Mouse (Mus musculus) limb, embryonic 14.5 days (tissue): ENCODE measurements around the gene Ces2e. TPM values are rescaled to one million over a fixed set of nuclear protein-coding genes. Genes with fewer than 3 reads are reported as not detected.
"Not testable (repeated sequence)": the region's sequence is repeated elsewhere in the genome, so short reads cannot be mapped to it uniquely, and the experiment has no call there.

Experiments
- ATAC-seq: fragments of 200-750 bp; cut with Nextera tagmentation; 2 replicates; pipeline ENCODE4 v1.8.0; 2017; ENCODE audit warnings: low read depth, moderate number of reproducible peaks, moderate TSS enrichment; ENCODE audit not compliant: low FRiP score
- DNase-seq: peaks from one replicate; pipeline ENCODE4 v3.0.0-alpha.2; 2015; ENCODE audit warnings: low spot score
- H3K27ac ChIP-seq: fragments of 300-500 bp; sonication (generic); replicated peaks from 2 replicates; pipeline ENCODE4 v1.5.1; 2014; ENCODE audit warnings: low read depth, mild to moderate bottlenecking, low read length, moderate library complexity, mixed read lengths
- H3K27me3 ChIP-seq: fragments of 300-500 bp; sonication (generic); 2 replicates; pipeline ENCODE4 v1.6.1; 2014; ENCODE audit warnings: low read length, mixed read lengths; ENCODE audit not compliant: control insufficient read depth, insufficient read depth
- H3K36me3 ChIP-seq: fragments of 300-500 bp; sonication (generic); 2 replicates; pipeline ENCODE4 v1.6.1; 2014; ENCODE audit warnings: mild to moderate bottlenecking, low read length, moderate library complexity, mixed read lengths; ENCODE audit not compliant: control insufficient read depth, insufficient read depth
- H3K4me1 ChIP-seq: fragments of 300-500 bp; sonication (generic); 2 replicates; pipeline ENCODE4 v1.6.1; 2014; ENCODE audit warnings: antibody characterized with exemption, low read length, mixed read lengths; ENCODE audit not compliant: control insufficient read depth, insufficient read depth
- H3K4me2 ChIP-seq: fragments of 300-500 bp; sonication (generic); replicated peaks from 2 replicates; pipeline ENCODE4 v1.6.1; 2014; ENCODE audit warnings: low read depth, mild to moderate bottlenecking, low read length, moderate library complexity; ENCODE audit not compliant: severe bottlenecking
- H3K4me3 ChIP-seq: fragments of 300-500 bp; sonication (generic); replicated peaks from 2 replicates; pipeline ENCODE4 v1.5.1; 2014; ENCODE audit warnings: low read length
- H3K9ac ChIP-seq: fragments of 300-500 bp; sonication (generic); 2 replicates; pipeline ENCODE4 v1.6.1; 2014; ENCODE audit warnings: mild to moderate bottlenecking, low read depth, low read length, moderate library complexity; ENCODE audit not compliant: severe bottlenecking
- H3K9me3 ChIP-seq: fragments of 300-500 bp; sonication (generic); 2 replicates; pipeline ENCODE4 v1.6.1; 2016; ENCODE audit warnings: low read length; ENCODE audit not compliant: control insufficient read depth
- POLR2A ChIP-seq: fragments of 200-500 bp; IDR thresholded peaks from 2 replicates; pipeline ENCODE4 v1.8.0; 2012; ENCODE audit warnings: inconsistent platforms, mild to moderate bottlenecking, moderate library complexity, borderline replicate concordance; ENCODE audit not compliant: insufficient read depth, insufficient read length; ENCODE audit errors: extremely low read depth
- WGBS: fragments of 180-500 bp; shearing (Covaris S2); extraction: QIAGEN DNeasy Blood & Tissue Kit; methylation state at CpG from one replicate; pipeline ENCODE4 v1.1.7; 2014; 5-methylcytosine and 5-hydroxymethylcytosine counted together
- polyA plus RNA-seq, 2 experiments: library from polyadenylated mRNA; depleted of rRNA in 1 of 2; stranded (reverse) in 1 of 2; unstranded in 1 of 2; fragments of >200 nt; fragmentation: Nextera tagmentation in 1 of 2; extraction: Ambion mirVana in 1 of 2; gene quantifications; 2 replicates each; pipeline versions ENCODE4 v1.2.1 to v1.2.3; 2012 to 2014

Ces2e gene
- polyA plus RNA-seq (2012; rRNA removed) (0.25 and 0.26 TPM in 2 replicates), polyA plus RNA-seq (2014; fragmentation: Nextera tagmentation; extraction: Ambion mirVana) (0.10 and 0.22 TPM in 2 replicates)

DNA sequence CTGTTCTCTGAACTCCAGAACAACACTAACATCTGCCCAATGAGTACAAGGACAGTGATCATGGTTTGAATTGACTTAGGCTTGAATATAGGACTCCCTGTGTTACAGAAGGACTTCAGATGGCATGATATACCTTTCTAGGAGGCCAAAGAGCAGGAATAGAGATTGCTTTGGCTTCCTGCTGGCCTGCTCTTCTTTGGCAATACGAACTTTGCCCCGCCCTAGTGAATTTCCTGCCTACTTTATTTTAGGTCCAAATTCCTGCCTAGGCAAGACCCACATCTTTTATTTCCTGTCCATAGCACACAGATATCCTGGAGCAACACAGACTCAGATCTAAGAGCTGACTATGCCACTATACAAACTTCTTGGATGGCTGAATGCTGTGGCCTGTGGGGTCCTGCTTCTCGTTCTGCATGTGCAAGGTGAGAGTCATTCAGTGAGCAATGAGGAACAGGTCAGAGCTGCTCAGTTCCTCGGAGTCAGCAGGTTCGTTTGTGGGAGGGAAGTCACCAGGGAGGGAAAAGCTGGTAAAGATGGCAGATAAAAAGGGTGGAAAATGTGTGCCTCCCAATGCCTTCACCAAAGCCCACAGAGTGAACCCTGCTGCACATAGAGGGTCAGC is at the start of gene Ces2e:
Ces2e (plus strand) TSS at position 289 of the 625 bp plus-strand sequence.
- Histone ChIP-seq H3K36me3 (no peaks in the 10 kb centered on the region), H3K4me1 (no peaks in the 10 kb centered on the region), H3K27ac (no peak within 1 kb of the TSS), H3K27me3 (no peaks in the 10 kb centered on the region), H3K4me3 (no peak within 1 kb of the TSS), H3K9me3 (no peaks in the 10 kb centered on the region), H3K4me2 (no peak within 1 kb of the TSS), H3K9ac (no peak within 1 kb of the TSS)
- no peak for ATAC-seq
- DNase-seq: no peak
- no peak for TF ChIP-seq POLR2A
- 66% methylated on average over 5 of the region's 5 CpGs for WGBS

DNA sequence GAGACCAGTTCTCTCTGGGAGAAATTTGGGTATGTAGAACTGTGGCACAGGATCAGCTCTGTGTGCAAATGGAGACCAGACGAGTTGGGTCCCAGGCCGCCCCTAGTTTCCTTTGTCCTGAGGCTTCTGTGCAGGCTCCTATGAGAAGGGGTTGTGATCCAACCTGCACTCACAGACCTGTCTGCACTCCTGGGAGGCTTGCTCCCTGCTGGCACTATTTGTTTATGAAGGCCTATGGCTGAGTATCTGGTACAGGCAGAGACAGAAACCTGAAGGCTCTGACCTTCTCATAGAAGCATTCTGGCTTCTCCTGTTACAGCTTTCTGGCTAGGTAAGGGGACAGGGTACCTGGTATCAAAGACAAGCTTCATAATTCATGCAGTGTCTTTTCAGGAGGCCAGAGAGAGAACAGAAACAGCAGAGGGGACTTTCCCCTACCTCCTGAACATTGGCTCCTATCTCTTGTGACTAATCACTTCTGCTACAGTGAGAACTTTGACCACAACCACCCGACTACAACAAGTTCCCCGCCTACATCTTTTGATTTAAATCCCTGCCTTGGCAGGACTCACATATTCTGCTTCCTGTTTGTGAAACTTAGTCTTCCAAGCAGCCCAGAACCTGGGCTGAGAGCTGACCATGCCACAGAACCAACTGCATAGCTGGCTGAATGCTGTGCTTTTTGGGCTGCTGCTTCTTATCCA is 39.7 kb upstream of the Ces2e start:
- H3K27me3 ChIP-seq, H3K4me2 ChIP-seq, DNase-seq, H3K9me3 ChIP-seq, H3K27ac ChIP-seq, H3K9ac ChIP-seq, H3K4me3 ChIP-seq, ATAC-seq, H3K36me3 ChIP-seq, H3K4me1 ChIP-seq: not testable (repeated sequence)
- no CpG with 5 or more reads among the region's 4 CpGs for WGBS

DNA sequence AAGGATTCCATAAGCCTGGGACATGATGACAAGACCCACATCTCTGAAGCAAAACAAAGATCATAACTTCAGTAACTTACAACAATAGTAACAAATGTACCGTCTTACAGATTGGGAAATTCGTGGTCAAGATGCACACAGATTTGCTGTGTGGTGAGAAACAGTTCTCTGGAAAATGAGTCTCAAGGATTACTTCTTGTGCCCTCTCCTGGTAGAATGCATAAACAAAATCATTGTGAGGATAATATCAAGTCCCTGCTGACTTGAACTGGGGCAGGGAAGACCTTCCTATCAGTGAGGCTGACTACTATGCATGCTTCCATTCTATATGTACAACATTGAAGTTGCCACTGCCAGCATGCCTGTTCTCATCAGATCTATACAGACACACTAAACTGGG is 24.3 kb upstream of the Ces2e start:
- 83% methylated on average over 2 of the region's 2 CpGs for WGBS
- no peak for ATAC-seq

DNA sequence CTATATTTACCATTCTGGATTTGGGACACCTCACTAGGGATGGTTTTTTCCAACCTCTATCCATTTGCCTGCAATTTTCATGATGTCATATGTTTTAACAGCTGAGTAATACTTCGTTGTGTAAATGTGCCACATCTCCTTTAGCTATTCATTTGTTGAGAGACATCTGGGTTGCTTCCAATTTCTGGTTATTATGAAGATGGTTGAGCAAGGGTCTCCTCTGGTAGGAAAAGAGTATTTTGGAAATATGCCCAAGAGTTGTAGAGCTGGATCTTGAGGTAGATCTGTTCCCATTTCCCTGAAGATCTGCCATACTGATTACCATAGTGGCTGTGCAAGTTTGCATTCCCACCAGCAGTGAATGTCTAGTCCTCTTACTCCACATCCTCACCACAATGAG is 18.9 kb upstream of the Ces2e start:
- no peak for ATAC-seq
- DNase-seq: no peak
- WGBS: 52% methylated on average over 1 of the region's 1 CpGs
- no peaks in the 10 kb centered on the region for H3K36me3 ChIP-seq
- no peak overlapping the region for H3K4me2 ChIP-seq
- no peak overlapping the region for H3K9ac ChIP-seq
- H3K4me3 ChIP-seq: no peak overlapping the region
- TF ChIP-seq POLR2A: no peak
- H3K27me3 ChIP-seq: no peaks in the 10 kb centered on the region
- H3K4me1 ChIP-seq: no peaks in the 10 kb centered on the region
- H3K27ac ChIP-seq: no peak overlapping the region
- no peaks in the 10 kb centered on the region for H3K9me3 ChIP-seq

More for the DNA sequence above, 24.3 kb upstream of the Ces2e start:
- no peak for DNase-seq
- H3K36me3 ChIP-seq: no peaks in the 10 kb centered on the region
- H3K9ac ChIP-seq: no peak overlapping the region
- H3K9me3 ChIP-seq: no peaks in the 10 kb centered on the region
- H3K4me1 ChIP-seq: no peaks in the 10 kb centered on the region
- H3K27ac ChIP-seq: no peak overlapping the region
- no peaks in the 10 kb centered on the region for H3K27me3 ChIP-seq
- TF ChIP-seq POLR2A: no peak
- no peak overlapping the region for H3K4me3 ChIP-seq
- no peak overlapping the region for H3K4me2 ChIP-seq

DNA sequence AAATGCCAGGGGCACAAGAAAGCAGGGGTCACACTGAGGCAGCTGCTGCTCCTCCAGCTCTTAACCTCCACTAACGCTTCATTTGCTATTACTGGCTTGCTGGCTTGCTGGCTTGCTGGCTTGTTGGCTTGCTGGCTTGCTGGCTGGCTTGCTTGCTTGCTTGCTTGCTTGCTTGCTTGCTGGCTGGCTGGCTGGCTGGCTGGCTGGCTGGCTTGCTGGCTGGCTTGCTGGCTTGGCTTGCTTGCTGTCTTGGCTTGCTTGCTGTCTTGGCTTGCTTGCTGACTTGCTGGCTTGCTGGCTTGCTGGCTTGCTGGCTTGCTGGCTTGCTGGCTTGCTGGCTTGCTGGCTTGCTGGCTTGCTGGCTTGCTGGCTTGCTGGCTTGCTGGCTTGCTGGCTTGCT is 17.0 kb upstream of the Ces2e start:
- WGBS: 53% methylated on average over 1 of the region's 1 CpGs

DNA sequence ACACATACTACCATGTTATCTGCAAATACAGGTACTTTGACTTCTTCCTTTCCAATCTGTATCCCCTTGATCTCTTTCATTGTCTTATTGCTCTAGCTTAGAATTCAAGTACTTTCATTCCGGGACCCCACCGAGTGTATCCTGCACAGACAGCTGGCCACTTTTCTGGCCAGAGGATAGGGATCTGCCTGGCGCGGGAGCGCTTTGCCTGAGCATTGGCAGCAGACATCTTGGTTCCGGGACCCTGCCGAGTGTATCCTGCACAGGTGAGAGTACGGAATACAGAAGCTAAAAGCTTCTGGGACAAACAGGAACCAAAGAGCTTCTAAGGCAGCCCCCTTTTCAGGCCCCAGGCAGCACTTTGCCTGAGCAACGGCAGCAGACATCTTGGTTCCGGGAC is 16.4 kb upstream of the Ces2e start:
- 94% methylated on average over 10 of the region's 10 CpGs for WGBS
- not testable (repeated sequence) for H3K27ac ChIP-seq

More for the DNA sequence above, 17.0 kb upstream of the Ces2e start:
- not testable (repeated sequence) for H3K4me2 ChIP-seq, DNase-seq, ATAC-seq, H3K36me3 ChIP-seq, H3K27me3 ChIP-seq, H3K27ac ChIP-seq, H3K4me1 ChIP-seq, H3K4me3 ChIP-seq, H3K9me3 ChIP-seq, H3K9ac ChIP-seq

More for the DNA sequence above, 16.4 kb upstream of the Ces2e start:
- H3K36me3 ChIP-seq, H3K9me3 ChIP-seq, H3K27me3 ChIP-seq, H3K4me3 ChIP-seq, H3K4me1 ChIP-seq, H3K9ac ChIP-seq, DNase-seq, H3K4me2 ChIP-seq, ATAC-seq: not testable (repeated sequence)
